Mouse (Mus musculus): ENCODE measurements around the gene Per3.

DNA sequence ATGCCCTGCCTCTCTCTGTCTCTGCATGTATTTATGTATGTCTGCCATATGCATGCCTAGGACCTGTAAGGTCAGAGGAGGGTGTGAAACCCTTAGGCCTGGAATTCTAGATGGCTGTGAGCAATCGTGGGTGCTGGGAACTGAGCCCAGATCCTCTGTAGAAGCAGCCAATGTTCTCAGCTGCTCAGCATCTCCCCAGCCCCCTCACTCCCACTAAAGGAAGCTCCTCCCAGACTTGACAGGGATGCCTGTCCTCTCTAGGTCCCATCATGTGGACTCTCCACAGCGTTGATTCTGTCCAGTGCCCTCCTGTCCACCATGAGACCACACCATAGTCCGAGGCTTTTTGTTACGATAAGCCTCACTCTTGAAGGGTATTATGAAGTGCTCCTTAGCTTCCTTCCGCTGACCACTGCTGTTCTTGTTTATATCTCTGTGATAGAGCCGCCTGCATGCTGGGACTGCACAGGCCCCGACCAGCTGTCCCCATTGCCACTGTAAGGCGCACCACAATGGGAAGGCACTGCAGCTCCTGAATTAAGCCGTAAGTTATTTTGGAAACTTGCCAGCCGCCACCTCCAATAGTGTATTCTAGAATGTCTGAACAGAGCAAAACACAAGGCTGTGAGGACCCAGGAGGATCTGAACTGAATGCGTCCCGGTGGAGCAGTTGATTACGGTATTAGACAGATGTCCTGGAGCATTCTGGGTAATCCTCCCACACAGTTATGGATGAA, 87.9 kb downstream of the Per3 start:
- no peak for TF ChIP-seq CTCF (IDR thresholded peaks at IDR 0.05; ENCODE audit: control insufficient read depth, insufficient read depth, insufficient read length)
- TF ChIP-seq MAX (IDR thresholded peaks at IDR 0.05), result no peak

Measured in C2C12 (cell line).